Mouse (Mus musculus) embryo, embryonic 9.5 days (tissue): Measurements from ENCODE around the gene Sdhd.

Source experiments
- DNase-seq: peaks from one replicate; pipeline ENCODE4 v3.0.0-alpha.2; 2017; ENCODE audit errors: extremely low spot score

The Sdhd gene

DNA sequence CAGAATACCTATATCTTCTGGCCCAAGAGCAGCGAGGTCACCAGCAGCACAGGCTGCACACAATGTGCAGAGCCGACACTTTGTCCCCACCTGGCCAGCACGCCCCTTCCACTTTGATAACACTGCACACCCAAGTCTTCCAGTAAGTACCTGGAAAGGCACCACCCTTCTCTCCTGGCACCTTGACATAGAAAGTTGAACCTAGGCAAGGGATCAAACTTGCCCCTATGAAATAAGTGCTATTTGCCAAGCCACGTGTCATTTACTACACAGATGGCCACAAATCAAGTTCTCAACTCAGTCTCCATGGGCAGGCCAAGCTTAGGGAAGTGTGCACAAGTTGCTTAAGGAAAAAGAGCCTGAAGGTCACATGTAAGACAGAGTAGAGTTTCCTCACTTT, 16.7 kb downstream of the Sdhd start:
- DNase-seq = no peak

DNA sequence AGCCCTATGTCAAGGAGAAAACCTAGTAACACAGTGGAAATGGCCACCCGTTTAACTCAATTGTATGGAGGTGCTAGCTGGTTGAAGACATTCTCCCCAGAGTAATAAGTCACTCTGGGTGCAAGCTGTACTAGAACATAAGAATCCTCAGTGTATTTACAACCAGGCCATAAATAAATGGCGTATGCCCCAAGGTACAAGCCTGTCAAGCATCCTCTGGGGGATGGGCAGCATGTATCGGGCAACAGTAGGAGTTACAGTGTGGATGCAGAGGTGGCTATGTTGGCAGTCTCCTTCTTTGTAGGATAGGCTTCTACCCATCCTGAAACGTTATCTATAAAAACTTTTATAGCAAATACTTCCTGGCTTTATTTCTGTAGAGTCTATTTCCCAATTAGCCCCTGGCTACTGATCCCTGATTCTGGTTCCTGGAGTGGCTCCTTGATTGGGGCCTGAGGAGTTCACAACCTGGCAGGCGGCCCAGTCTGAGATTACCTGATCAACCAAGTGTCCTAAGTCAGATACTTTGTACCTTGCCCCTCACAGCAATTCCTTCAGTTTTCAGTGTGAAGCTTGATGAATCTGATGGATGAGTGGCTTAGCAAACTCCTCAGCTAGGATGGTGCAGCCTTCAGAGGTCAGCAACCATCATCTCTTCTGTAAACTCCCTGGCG, 18.3 kb downstream of the Sdhd start:
- no peak for DNase-seq

DNA sequence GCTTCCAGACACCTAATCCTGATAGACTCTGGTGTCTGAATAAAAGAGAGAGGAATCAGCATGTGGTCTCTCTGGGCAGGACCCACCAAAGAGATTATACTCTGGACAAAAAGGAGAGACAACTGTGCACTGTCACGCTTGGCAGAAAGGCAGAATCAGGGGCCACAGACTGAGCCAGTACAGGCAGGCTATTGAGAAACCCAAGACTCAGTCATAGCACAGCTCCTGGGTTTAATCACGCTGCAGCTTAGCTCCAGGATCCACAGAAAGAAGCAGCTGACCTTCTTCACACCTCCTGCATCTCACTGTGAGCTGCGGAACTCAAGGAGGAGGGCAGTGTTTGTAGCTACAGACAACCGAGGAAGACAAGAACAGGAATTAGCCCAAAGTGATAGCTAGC, 23.2 kb downstream of the Sdhd start:
- no peak for DNase-seq

DNA sequence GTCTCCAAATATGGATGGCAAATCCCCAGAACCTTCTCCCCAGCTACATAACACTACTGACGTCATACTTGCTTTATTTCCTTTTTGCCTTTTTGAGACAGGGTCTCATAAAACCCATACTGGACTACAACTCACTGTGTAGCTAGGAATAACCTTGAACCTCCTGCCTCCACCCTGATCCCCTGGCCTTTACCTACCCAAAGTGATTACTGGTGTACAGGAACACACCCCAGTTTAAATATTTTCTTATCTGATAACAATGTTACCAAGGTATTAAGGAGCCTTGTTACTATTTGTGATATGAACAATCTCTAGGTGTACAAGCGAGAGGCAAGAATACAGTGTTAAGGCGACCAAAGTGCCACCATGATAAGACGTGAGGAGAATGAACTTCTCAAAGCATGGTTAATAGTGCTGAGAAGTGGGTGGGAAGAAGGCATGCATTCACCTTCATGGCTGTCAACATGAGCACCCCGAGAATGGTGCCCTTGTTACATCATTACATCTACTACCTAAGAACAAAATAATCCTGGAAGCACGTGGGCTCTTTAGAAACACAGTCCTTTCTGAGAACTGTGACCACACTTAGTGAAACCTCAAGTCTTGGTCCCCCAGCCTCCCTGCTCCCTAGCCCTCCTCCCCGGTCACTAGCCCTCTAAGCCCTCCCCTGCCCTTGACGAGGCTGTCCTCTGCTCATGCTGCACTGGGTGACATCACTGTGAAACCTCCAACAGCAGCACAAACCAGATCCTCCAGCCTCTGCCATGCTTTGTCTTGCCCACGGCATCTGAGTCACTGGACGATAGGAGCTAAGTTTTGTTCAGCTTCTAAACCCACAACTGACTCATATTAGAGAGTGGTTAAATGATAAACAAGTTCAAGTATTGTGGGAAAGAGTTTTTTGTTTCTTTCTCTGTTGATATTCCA, 33.8 kb downstream of the Sdhd start:
- DNase-seq = no peak

DNA sequence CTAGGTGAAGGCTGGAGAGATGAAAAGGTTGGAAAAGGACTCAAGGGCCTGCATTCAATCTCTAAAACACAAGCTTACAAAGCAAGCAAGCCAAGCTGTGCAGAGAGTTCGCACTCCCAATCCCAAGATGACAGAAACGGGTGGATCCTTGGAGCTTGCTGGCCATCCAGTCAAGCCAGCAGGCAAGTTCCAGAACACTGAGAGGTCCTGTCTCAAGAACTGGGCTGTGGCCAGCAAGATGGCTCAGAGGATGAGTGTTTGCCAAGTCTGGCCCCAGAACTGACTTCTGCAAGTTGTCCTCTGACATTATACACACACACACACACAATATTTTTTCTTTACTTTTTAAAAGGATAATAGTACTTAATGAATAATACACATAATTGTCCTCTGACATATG, 35.7 kb downstream of the Sdhd start:
- DNase-seq = no peak

GRCm38 (mm10) chr9:50567372-50567771, 36.2 kb downstream of the Sdhd start:
- DNase-seq = no peak

- no peak for DNase-seq
Measured at GRCm38 (mm10) chr9:50565940-50566339, 37.7 kb downstream of the Sdhd start.

DNA sequence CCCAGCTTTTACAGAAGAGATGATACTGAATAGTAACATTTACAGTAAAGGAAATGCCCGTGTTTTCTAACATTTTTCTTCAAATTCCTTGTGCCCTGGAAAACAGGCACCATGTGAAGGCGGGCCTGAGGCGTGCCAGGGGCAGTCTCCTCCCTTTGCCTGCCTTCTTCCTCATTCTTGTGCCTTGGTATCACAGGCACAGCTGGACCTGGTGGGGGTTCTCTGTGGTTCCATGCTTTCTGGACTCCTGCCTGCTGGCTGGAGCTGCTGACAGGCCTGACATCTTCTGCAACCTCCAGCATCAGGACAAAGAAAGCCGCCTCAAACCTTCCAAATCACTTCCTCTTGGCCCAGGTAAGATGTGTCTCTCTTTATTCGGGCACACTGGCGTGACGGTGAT, 38.4 kb downstream of the Sdhd start:
- no peak for DNase-seq

GRCm38 (mm10) chr9:50561918-50562360, 41.7 kb downstream of the Sdhd start:
- no peak for DNase-seq

DNA sequence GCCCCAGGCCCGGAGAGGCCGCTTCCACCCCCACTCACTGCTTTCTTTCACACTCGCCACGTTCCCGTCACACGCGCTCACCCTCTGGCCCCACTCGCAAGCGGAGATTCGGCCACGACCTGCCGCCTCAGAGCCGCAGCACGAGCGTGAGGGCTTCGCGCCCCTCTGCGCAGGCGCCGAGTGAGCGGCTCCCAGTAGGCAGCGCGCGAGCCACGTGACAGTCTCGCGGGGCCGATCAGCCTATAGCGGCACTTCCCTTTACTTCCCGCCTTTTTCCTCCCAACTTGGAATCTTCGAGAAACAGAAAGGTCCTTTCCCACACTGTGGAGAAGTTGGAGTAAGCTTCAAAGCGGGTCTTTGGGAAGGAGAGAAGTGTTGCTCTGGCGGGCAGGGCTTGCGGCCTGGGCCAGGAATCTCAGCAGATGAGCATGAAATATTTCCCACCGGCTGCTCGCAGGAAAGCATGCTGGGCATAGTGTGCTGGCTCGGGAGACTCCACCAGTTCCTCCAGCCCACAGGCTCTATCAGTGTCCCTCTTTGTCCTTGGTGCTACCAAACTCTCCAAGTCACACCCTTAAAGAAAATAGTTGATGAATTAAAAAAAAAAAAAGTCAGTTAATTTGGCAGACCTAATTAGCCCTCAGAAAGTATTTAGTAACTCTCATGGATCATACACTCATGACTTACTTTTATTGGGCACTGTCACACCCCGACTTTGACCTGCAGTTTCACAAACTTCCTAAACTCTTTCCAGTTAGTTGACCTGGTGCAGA, 42.3 kb downstream of the Sdhd start, which contains the start of gene Tex12:
Tex12 (minus strand) TSS at position 181 of the 773 bp plus-strand sequence.
- no peak for DNase-seq

DNA sequence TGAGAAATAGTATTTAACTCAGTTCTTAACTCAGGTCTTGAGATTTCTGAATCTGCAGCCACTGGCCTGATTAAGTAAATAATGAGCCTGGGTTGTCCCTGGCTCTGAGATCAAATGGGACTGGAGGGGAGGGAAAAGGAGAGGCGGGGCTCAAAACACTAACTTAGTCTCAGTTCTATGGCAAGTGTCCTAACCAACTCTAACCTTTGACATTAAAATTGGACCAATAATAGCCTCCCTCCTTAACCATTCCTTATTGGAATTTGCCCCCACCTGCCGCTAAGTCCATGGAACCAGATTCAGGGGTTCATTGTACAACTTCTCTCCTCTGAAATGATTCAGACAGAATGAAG, 48.5 kb downstream of the Sdhd start, which contains the start of gene Bco2:
Bco2 (minus strand) TSS at position 88 of the 353 bp plus-strand sequence.
- no peak for DNase-seq

DNA sequence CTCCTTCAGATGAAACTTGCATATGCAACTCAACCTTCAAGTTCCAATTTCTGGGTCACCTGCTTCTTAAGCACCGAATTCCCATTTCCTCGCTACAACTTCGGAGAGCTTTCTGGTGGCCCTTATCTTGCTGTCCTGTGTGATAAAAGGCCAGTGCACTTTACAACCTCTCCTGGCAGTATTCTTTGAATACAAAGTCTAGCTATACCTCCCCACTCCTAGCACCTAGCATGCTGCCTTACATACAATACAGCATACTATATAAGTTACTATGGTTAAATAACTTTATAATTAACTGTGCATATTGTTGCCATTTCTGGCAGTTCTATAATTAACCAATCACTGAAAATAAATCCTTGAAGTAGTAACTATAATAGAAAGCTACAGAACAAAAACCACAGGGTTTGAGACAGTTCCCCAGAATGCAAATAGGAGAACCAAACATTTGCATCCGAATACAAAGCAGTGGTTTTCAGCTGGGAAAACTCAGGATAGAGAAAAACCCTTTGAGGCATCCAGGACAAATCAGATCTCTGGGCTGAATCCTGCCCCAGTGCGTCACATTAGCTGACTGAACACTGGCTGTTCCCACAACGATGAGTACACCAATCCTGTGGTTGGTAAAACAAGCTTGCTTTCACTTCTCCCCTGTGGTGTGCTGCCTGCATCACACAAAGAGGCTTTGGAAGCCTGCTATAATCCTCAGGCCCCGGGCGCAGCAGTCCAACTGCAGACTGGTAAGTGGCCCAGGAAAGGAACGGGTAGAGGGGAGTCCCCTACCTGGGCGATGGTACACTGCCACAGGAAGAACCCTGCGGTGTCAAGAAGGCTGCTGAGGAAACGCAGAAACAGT, 49.1 kb downstream of the Sdhd start, which contains the start of gene Il18:
Il18 (plus strand) TSS at position 587 of the 853 bp plus-strand sequence.
- peak; percentile 49 for DNase-seq

DNA sequence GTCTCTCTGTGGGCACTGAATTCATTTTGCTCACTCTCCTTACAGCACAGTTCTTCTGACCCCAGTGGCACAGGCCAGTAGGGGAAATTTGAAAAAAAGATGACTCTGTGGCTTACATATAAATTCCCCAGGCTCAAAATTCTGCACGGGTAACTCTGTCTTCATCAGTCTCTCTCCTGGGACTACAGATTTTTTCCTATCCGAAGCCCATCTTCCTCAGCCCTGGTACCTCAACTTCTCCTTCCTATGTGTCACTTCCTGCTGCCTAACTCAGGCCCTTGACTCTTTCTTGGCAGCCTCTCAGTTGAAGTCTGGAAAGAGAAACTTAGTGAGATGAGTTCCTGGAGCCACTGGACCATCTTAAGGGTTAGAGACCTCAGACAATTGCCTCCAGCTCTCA, 50.1 kb downstream of the Sdhd start:
- no peak for DNase-seq

- DNase-seq = no peak
Measured at GRCm38 (mm10) chr9:50552206-50552605, 51.4 kb downstream of the Sdhd start.

GRCm38 (mm10) chr9:50548936-50549335, 54.7 kb downstream of the Sdhd start:
- DNase-seq = no peak

- DNase-seq = no peak
Measured at GRCm38 (mm10) chr9:50547859-50548478, 55.6 kb downstream of the Sdhd start.
